Comparison of ENCODE assay signal across 8 mouse cellular contexts in the genomic region with DNA sequence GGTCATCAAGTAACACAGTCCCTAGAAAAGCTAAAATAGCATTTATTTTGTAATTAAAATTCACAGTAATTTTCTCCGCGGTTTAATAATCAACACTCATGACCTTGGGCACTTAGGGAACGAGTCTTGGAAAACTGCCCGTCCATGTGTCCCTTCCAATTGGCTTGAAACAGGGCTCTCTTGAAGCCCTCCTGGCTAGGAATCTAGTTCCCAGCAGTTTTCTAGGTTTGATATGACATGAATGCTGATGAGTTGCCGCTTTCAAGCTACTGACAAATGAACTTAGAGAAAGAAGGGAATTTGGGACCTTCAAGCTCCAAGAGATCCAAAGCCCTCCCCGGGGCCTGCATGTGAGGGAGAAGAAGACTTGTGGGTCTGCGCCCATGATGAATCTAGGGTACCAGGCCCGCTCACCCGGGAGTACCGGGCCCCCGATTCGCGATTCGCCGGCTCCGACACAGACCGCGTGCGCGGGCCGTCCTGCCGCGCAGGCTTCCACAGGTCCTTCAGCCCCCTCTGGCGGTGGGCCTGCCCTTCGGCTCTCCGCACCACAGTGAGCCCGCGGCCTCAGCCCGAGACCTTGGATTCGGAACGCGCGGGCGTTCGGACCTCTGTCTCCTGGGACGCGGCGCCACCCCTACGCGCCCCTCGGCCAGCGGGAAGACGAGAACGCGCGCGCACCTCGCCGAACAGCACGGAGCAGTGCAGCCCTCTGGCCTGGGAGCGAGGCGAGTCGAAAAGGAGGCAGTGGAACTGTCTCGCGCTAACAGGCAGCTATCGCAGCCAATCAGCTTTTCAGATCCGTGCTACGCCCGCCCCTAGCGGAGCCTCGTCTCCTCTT. TPM values are rescaled to one million over a fixed set of nuclear protein-coding genes. Genes with fewer than 3 reads are reported as not detected.
DNase-seq lines count a peak whose midpoint lies in the region; ATAC-seq and TF ChIP-seq lines count a peak whose summit lies in the region.

Gene Pfn4, plus strand, starts transcription at position 531 of the 841 bp plus-strand sequence.
Gene Fam228b, minus strand, starts transcription at position 776 of the 841 bp plus-strand sequence.

- 2% methylated on average over 60 of the region's 61 CpGs for whole genome bisulfite sequencing in hindbrain, postnatal 0 days

- H3K36me3 ChIP-seq in hindbrain, postnatal 0 days (ENCODE audit: insufficient read depth, low read length): no peaks in the 10 kb centered on the region

- H3K27me3 ChIP-seq in hindbrain, postnatal 0 days (ENCODE audit: insufficient read depth, low read length): no peaks in the 10 kb centered on the region

- H3K4me3 ChIP-seq in cortical plate, adult 2 months (ENCODE audit: insufficient read depth, low read length): peak within 1 kb of the TSS; percentile 72
- peak within 1 kb of the TSS; percentile 63 for H3K4me3 ChIP-seq in hindbrain, postnatal 0 days (ENCODE audit: low read length)

- peak; percentile 43 for TF ChIP-seq CTCF in cortical plate, adult 2 months (IDR thresholded peaks at IDR 0.05; ENCODE audit: extremely low read depth, insufficient read depth, low read length)
- peak; percentile 77 for TF ChIP-seq CTCF in hindbrain, postnatal 0 days (IDR thresholded peaks at IDR 0.05; ENCODE audit: low read depth)

- peak within 1 kb of the TSS; percentile 82 for H3K9ac ChIP-seq in hindbrain, postnatal 0 days (replicated peaks; ENCODE audit: low read length)

- ATAC-seq in hindbrain, postnatal 0 days: peak; percentile 99

- H3K27ac ChIP-seq in cortical plate, adult 2 months (ENCODE audit: insufficient read depth, low read length): peak within 1 kb of the TSS; percentile 98
- peak within 1 kb of the TSS; percentile 98 for H3K27ac ChIP-seq in hindbrain, postnatal 0 days

- no peaks in the 10 kb centered on the region for H3K9me3 ChIP-seq in hindbrain, postnatal 0 days (ENCODE audit: low read length)

- H3K4me2 ChIP-seq in hindbrain, postnatal 0 days (ENCODE audit: low read depth, low read length): peak within 1 kb of the TSS; percentile 59

- peak; percentile 81 for DNase-seq in adipocyte (ENCODE audit: low spot score)
- peak; percentile 89 to 90 for DNase-seq in gastrocnemius, adult 8-10 months (ENCODE audit: low spot score in 2 of 2)
- peak; percentile 97 for DNase-seq in hindbrain, postnatal 0 days (ENCODE audit: low spot score)
- DNase-seq in left cerebral cortex, adult 18-20 months (ENCODE audit: low spot score in 2 of 2): peak; percentile 97 to 98
- peak; percentile 95 to 96 for DNase-seq in lung, postnatal 4 days
- DNase-seq in retina, postnatal 1 day: peak; percentile 96
- DNase-seq in thymus, postnatal 4 days: peak; percentile 98

- TF ChIP-seq POLR2A in cortical plate, adult 2 months (IDR thresholded peaks at IDR 0.05; ENCODE audit: extremely low read depth, insufficient read depth, low read length): peak; percentile 91

- H3K4me1 ChIP-seq in cortical plate, adult 2 months (ENCODE audit: control insufficient read depth, insufficient read depth, low read length): no peaks in the 10 kb centered on the region
- no peaks in the 10 kb centered on the region for H3K4me1 ChIP-seq in hindbrain, postnatal 0 days (ENCODE audit: insufficient read depth, low read length)

RNA-seq across cellular contexts. Expression of gene Pfn4, which starts in this region (rescaled TPM):
- polyA plus RNA-seq in cortical plate, adult 2 months (2012; rRNA removed): 14.8 and 15.5 TPM in 2 replicates
- 1 to 10 TPM in 3 of 4 experiments, under 1 TPM in 1; 0.67 to 1.1 (median 1.0) TPM for total RNA-seq in gastrocnemius, adult 8-10 months (2022)
- total RNA-seq in hindbrain, postnatal 0 days (2014; rRNA removed): 5.9 and 13.0 TPM in 2 replicates
- polyA plus RNA-seq in hindbrain, postnatal 0 days (2015; fragmentation: Nextera tagmentation; extraction: Ambion mirVana): 19.9 and 22.7 TPM in 2 replicates
- 10 to 100 TPM; 10.8 to 11.0 TPM for total RNA-seq in left cerebral cortex, adult 18-20 months (2021)

RNA-seq across cellular contexts. Expression of gene Fam228b, which starts in this region (rescaled TPM):
- 11.0 and 12.9 TPM in 2 replicates for polyA plus RNA-seq in cortical plate, adult 2 months (2012; rRNA removed)
- 10 to 100 TPM in 2 of 4 experiments, 1 to 10 TPM in 2; 8.9 to 16.4 (median 10.8) TPM for total RNA-seq in gastrocnemius, adult 8-10 months (2022)
- 3.7 and 4.2 TPM in 2 replicates for total RNA-seq in hindbrain, postnatal 0 days (2014; rRNA removed)
- polyA plus RNA-seq in hindbrain, postnatal 0 days (2015; fragmentation: Nextera tagmentation; extraction: Ambion mirVana): 8.1 and 9.3 TPM in 2 replicates
- 10 to 100 TPM; 15.0 to 24.1 TPM for total RNA-seq in left cerebral cortex, adult 18-20 months (2021)

Comparison
In these comparisons a context has a peak if more than half of its experiments do, and no peak if none do; other contexts are left out.
1. Peak in every context shown above with its lines: DNase-seq, ATAC-seq, H3K4me3 ChIP-seq and H3K27ac ChIP-seq.